Mouse (Mus musculus): Measurements from ENCODE around the gene Trim39. TPM values are rescaled to one million over a fixed set of nuclear protein-coding genes. Genes with fewer than 3 reads are reported as not detected.
A peak's percentile ranks its signal among the peaks of the same experiment; 100 is the strongest.

Gene Trim39
- polyA plus RNA-seq, 1 experiment: 16.3 TPM

- Histone ChIP-seq H3K4me1 (ENCODE audit: control insufficient read depth, insufficient read depth, insufficient read length) (no peaks in the 10 kb centered on the region; the same call in 1 of the 2 replicates), H3K27ac (ENCODE audit: insufficient read depth, low read length) (no peak overlapping the region), H3K4me3 (ENCODE audit: extremely low read depth, insufficient read depth, insufficient read length) (no peak overlapping the region), H3K27me3 (ENCODE audit: control insufficient read depth, insufficient read depth, low read length) (no peaks in the 10 kb centered on the region), H3K36me3 (ENCODE audit: control insufficient read depth, insufficient read depth, low read length) (peaks cover 26% of the 10 kb centered on the region)
- WGBS: 93% methylated on average over 3 of the region's 3 CpGs
- TF ChIP-seq POLR2A (IDR thresholded peaks at IDR 0.05; ENCODE audit: low read depth, low read length) (no peak), CTCF (IDR thresholded peaks at IDR 0.05; ENCODE audit: extremely low read depth, insufficient read depth, insufficient read length, insufficient replicate concordance) (no peak)
- no peak for DNase-seq (ENCODE audit: low read depth in 1 of 2, low spot score in 2 of 2)
Measured at GRCm38 (mm10) chr17:36264273-36264925, 7.6 kb downstream of the Trim39 start.

- WGBS: 47% methylated on average over 9 of the region's 9 CpGs
- peaks cover 19% of the 10 kb centered on the region for H3K36me3 ChIP-seq (ENCODE audit: control insufficient read depth, insufficient read depth, low read length)
- no peaks in the 10 kb centered on the region for H3K27me3 ChIP-seq (ENCODE audit: control insufficient read depth, insufficient read depth, low read length)
- no peak for DNase-seq (ENCODE audit: low read depth in 1 of 2, low spot score in 2 of 2)
- H3K4me3 ChIP-seq (ENCODE audit: extremely low read depth, insufficient read depth, insufficient read length): no peak overlapping the region
- TF ChIP-seq POLR2A (IDR thresholded peaks at IDR 0.05; ENCODE audit: low read depth, low read length) (no peak), CTCF (IDR thresholded peaks at IDR 0.05; ENCODE audit: extremely low read depth, insufficient read depth, insufficient read length, insufficient replicate concordance) (no peak)
- no peak overlapping the region for H3K27ac ChIP-seq (ENCODE audit: insufficient read depth, low read length)
- H3K4me1 ChIP-seq (ENCODE audit: control insufficient read depth, insufficient read depth, insufficient read length): peaks cover 4% of the 10 kb centered on the region; the same call in 1 of the 2 replicates
Measured at GRCm38 (mm10) chr17:36261511-36262166, 10.4 kb downstream of the Trim39 start.

- H3K27me3 ChIP-seq (ENCODE audit: control insufficient read depth, insufficient read depth, low read length): no peaks in the 10 kb centered on the region
- no peak for DNase-seq (ENCODE audit: low read depth in 1 of 2, low spot score in 2 of 2)
- peaks cover 13% of the 10 kb centered on the region for H3K36me3 ChIP-seq (ENCODE audit: control insufficient read depth, insufficient read depth, low read length)
- TF ChIP-seq POLR2A (IDR thresholded peaks at IDR 0.05; ENCODE audit: low read depth, low read length): no peak
- TF ChIP-seq CTCF (IDR thresholded peaks at IDR 0.05; ENCODE audit: extremely low read depth, insufficient read depth, insufficient read length, insufficient replicate concordance): no peak
- WGBS: 49% methylated on average over 6 of the region's 6 CpGs
- peak within 1 kb of the TSS; percentile 87 for H3K27ac ChIP-seq (ENCODE audit: insufficient read depth, low read length)
- peak within 1 kb of the TSS; percentile 98 for H3K4me3 ChIP-seq (ENCODE audit: extremely low read depth, insufficient read depth, insufficient read length)
- H3K4me1 ChIP-seq (ENCODE audit: control insufficient read depth, insufficient read depth, insufficient read length): peaks cover 4% of the 10 kb centered on the region; the same call in 1 of the 2 replicates
Measured at GRCm38 (mm10) chr17:36257969-36258368, 14.1 kb downstream of the Trim39 start, which contains the start of gene Rpp21. Gene Rpp21, minus strand, starts transcription at chr17:36258069.

GRCm38 (mm10) chr17:36257241-36257947, 14.7 kb downstream of the Trim39 start:
- TF ChIP-seq CTCF (IDR thresholded peaks at IDR 0.05; ENCODE audit: extremely low read depth, insufficient read depth, insufficient read length, insufficient replicate concordance) (peak; percentile 48; the same call in 1 of the 2 replicates), POLR2A (IDR thresholded peaks at IDR 0.05; ENCODE audit: low read depth, low read length) (peak; percentile 81)
- DNase-seq (ENCODE audit: low read depth in 1 of 2, low spot score in 2 of 2): peak; percentile 53 to 76
- peak overlapping the region; percentile 87 for H3K27ac ChIP-seq (ENCODE audit: insufficient read depth, low read length)
- peaks cover 12% of the 10 kb centered on the region for H3K36me3 ChIP-seq (ENCODE audit: control insufficient read depth, insufficient read depth, low read length)
- under 1% methylated on average over 37 of the region's 37 CpGs for WGBS
- peaks cover 4% of the 10 kb centered on the region; the same call in 1 of the 2 replicates for H3K4me1 ChIP-seq (ENCODE audit: control insufficient read depth, insufficient read depth, insufficient read length)
- no peaks in the 10 kb centered on the region for H3K27me3 ChIP-seq (ENCODE audit: control insufficient read depth, insufficient read depth, low read length)
- H3K4me3 ChIP-seq (ENCODE audit: extremely low read depth, insufficient read depth, insufficient read length): peak overlapping the region; percentile 98

- WGBS: 44% methylated on average over 6 of the region's 6 CpGs
- DNase-seq (ENCODE audit: low read depth in 1 of 2, low spot score in 2 of 2): no peak
- Histone ChIP-seq H3K27me3 (ENCODE audit: control insufficient read depth, insufficient read depth, low read length) (peaks cover 2% of the 10 kb centered on the region; the same call in 1 of the 2 replicates), H3K4me1 (ENCODE audit: control insufficient read depth, insufficient read depth, insufficient read length) (peaks cover 7% of the 10 kb centered on the region), H3K36me3 (ENCODE audit: control insufficient read depth, insufficient read depth, low read length) (no peaks in the 10 kb centered on the region; the same call in none of the 2 replicates), H3K4me3 (ENCODE audit: extremely low read depth, insufficient read depth, insufficient read length) (no peak overlapping the region), H3K27ac (ENCODE audit: insufficient read depth, low read length) (no peak overlapping the region)
- TF ChIP-seq CTCF (IDR thresholded peaks at IDR 0.05; ENCODE audit: extremely low read depth, insufficient read depth, insufficient read length, insufficient replicate concordance) (no peak), POLR2A (IDR thresholded peaks at IDR 0.05; ENCODE audit: low read depth, low read length) (no peak)
Measured at GRCm38 (mm10) chr17:36253087-36253600, 18.9 kb downstream of the Trim39 start.

- 3% methylated on average over 25 of the region's 25 CpGs for WGBS
- H3K27ac ChIP-seq (ENCODE audit: insufficient read depth, low read length): no peak overlapping the region
- TF ChIP-seq POLR2A (IDR thresholded peaks at IDR 0.05; ENCODE audit: low read depth, low read length): no peak
- no peak for TF ChIP-seq CTCF (IDR thresholded peaks at IDR 0.05; ENCODE audit: extremely low read depth, insufficient read depth, insufficient read length, insufficient replicate concordance)
- peak overlapping the region; percentile 10; the same call in 1 of the 2 replicates for H3K4me3 ChIP-seq (ENCODE audit: extremely low read depth, insufficient read depth, insufficient read length)
- DNase-seq (ENCODE audit: low read depth in 1 of 2, low spot score in 2 of 2): peak; percentile 25 to 28
- peaks cover 7% of the 10 kb centered on the region for H3K4me1 ChIP-seq (ENCODE audit: control insufficient read depth, insufficient read depth, insufficient read length)
- peaks cover 2% of the 10 kb centered on the region; the same call in 1 of the 2 replicates for H3K27me3 ChIP-seq (ENCODE audit: control insufficient read depth, insufficient read depth, low read length)
- no peaks in the 10 kb centered on the region; the same call in none of the 2 replicates for H3K36me3 ChIP-seq (ENCODE audit: control insufficient read depth, insufficient read depth, low read length)
Measured at GRCm38 (mm10) chr17:36252250-36252876, 19.7 kb downstream of the Trim39 start.

All from spleen, adult 2 months (tissue).